10 mouse cellular contexts compared by ENCODE assay signal in the genomic region with DNA sequence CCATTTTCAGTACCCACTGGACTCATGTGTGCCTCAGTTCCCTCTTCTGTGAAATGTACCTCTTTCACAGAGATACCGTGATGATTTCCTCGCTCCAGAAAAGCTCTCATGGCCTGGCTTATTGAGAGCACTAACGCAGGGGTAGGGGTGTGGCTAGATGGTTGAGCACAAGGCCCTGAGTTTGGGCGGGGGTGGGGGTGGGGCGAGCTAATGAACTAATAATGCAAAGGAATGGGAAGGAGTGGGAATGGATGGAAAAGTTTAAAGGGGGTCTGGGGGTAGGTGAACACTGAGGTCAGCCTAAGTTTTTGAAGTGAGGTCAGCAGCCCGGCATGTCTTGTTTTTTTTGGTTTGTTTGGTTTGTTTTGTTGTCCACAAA.
DNase-seq lines count a peak whose midpoint lies in the region; ATAC-seq lines count a peak whose summit lies in the region.
"Had no signal": no experiment of that assay in that cellular context is flagged by ENCODE, and none has a peak within 500 bp of the region (broad histone marks: within the 10 kb centered on the region; RNA-seq: fewer than 3 reads in every experiment).

No protein-coding gene starts in this region.

- ATAC-seq in lung, embryonic 15.5 days (ENCODE audit: borderline replicate concordance, extremely low read depth, low FRiP score, low TSS enrichment), result peak; percentile 31; the same call in 1 of the 2 replicates
- peak; percentile 87 for ATAC-seq in forebrain, embryonic 11.5 days (replicated peaks; ENCODE audit: low FRiP score)
- no peak for ATAC-seq in limb, embryonic 15.5 days (ENCODE audit: insufficient number of reproducible peaks, low FRiP score, low TSS enrichment, low read depth)
- ATAC-seq in stomach, embryonic 15.5 days (ENCODE audit: insufficient read depth, low FRiP score, low read depth), result no peak
- ATAC-seq in activated CD4-positive, CD25-positive, alpha-beta regulatory T cell, adult 4 months, result no peak
- ATAC-seq: inflammation-experienced regulatory T-cells, adult 6 months had no signal

- H3K4me3 ChIP-seq in lung, embryonic 15.5 days, result peak overlapping the region; percentile 46
- peak overlapping the region; percentile 38 for H3K4me3 ChIP-seq in forebrain, embryonic 11.5 days (ENCODE audit: low read depth, low read length)
- peak overlapping the region; percentile 42 for H3K4me3 ChIP-seq in limb, embryonic 15.5 days
- H3K4me3 ChIP-seq in stomach, embryonic 15.5 days (replicated peaks), result peak overlapping the region; percentile 46

- H3K27ac ChIP-seq in lung, embryonic 15.5 days, result no peak overlapping the region
- peak overlapping the region; percentile 83 for H3K27ac ChIP-seq in forebrain, embryonic 11.5 days (ENCODE audit: low read depth, low read length)
- H3K27ac ChIP-seq in limb, embryonic 15.5 days, result no peak overlapping the region
- H3K27ac ChIP-seq in stomach, embryonic 15.5 days, result no peak overlapping the region

- no peaks in the 10 kb centered on the region for H3K9me3 ChIP-seq in lung, embryonic 15.5 days
- H3K9me3 ChIP-seq in forebrain, embryonic 11.5 days (ENCODE audit: control insufficient read depth, low read length), result no peaks in the 10 kb centered on the region; the same call in 1 of the 2 replicates
- H3K9me3 ChIP-seq in limb, embryonic 15.5 days, result no peaks in the 10 kb centered on the region
- no peaks in the 10 kb centered on the region for H3K9me3 ChIP-seq in stomach, embryonic 15.5 days

- DNase-seq in lung, postnatal 4 days, result no peak
- peak; percentile 61 for DNase-seq in forebrain, embryonic 11.5 days (ENCODE audit: low spot score)
- no peak for DNase-seq in spleen, adult 18-20 months
- no peak for DNase-seq in ovary, postnatal 36 days (ENCODE audit: low spot score)
- DNase-seq: thymus, postnatal 36 days had no signal

- WGBS in lung, embryonic 15.5 days, result 11% methylated on average over 6 of the region's 6 CpGs
- 1% methylated on average over 6 of the region's 6 CpGs for WGBS in forebrain, embryonic 11.5 days
- 8% methylated on average over 6 of the region's 6 CpGs for WGBS in limb, embryonic 15.5 days
- WGBS in stomach, embryonic 15.5 days, result 15% methylated on average over 6 of the region's 6 CpGs

- peak overlapping the region; percentile 89 for H3K4me2 ChIP-seq in lung, embryonic 15.5 days
- H3K4me2 ChIP-seq in forebrain, embryonic 11.5 days (ENCODE audit: low read depth, low read length, severe bottlenecking), result peak overlapping the region; percentile 77
- H3K4me2 ChIP-seq in limb, embryonic 15.5 days, result peak overlapping the region; percentile 85
- H3K4me2 ChIP-seq in stomach, embryonic 15.5 days, result peak overlapping the region; percentile 97

- H3K9ac ChIP-seq in lung, embryonic 15.5 days, result no peak overlapping the region; the same call in 1 of the 2 replicates
- H3K9ac ChIP-seq in forebrain, embryonic 11.5 days (ENCODE audit: low read length), result peak overlapping the region; percentile 68
- H3K9ac ChIP-seq in limb, embryonic 15.5 days, result peak overlapping the region; percentile 10; the same call in 1 of the 2 replicates
- no peak overlapping the region for H3K9ac ChIP-seq in stomach, embryonic 15.5 days

- H3K36me3 ChIP-seq in lung, embryonic 15.5 days, result no peaks in the 10 kb centered on the region
- H3K36me3 ChIP-seq in forebrain, embryonic 11.5 days (ENCODE audit: control insufficient read depth, insufficient read depth, low read length), result no peaks in the 10 kb centered on the region
- H3K36me3 ChIP-seq in limb, embryonic 15.5 days, result no peaks in the 10 kb centered on the region
- no peaks in the 10 kb centered on the region for H3K36me3 ChIP-seq in stomach, embryonic 15.5 days

- H3K27me3 ChIP-seq in lung, embryonic 15.5 days, result no peaks in the 10 kb centered on the region
- H3K27me3 ChIP-seq in forebrain, embryonic 11.5 days (ENCODE audit: control insufficient read depth, insufficient read depth, low read length), result no peaks in the 10 kb centered on the region
- H3K27me3 ChIP-seq in limb, embryonic 15.5 days, result 0 out of 2 replicates have a peak, but pooled peaks cover 6% of the 10 kb centered on the region
- H3K27me3 ChIP-seq in stomach, embryonic 15.5 days (replicated peaks), result no peaks in the 10 kb centered on the region

- H3K4me1 ChIP-seq in lung, embryonic 15.5 days, result peaks cover 3% of the 10 kb centered on the region; the same call in 1 of the 2 replicates
- H3K4me1 ChIP-seq in forebrain, embryonic 11.5 days (replicated peaks; ENCODE audit: control insufficient read depth, insufficient read depth, low read length), result peaks cover 10% of the 10 kb centered on the region; the same call in 1 of the 2 replicates
- peaks cover 8% of the 10 kb centered on the region; the same call in 1 of the 2 replicates for H3K4me1 ChIP-seq in limb, embryonic 15.5 days
- no peaks in the 10 kb centered on the region for H3K4me1 ChIP-seq in stomach, embryonic 15.5 days

Comparison
In these comparisons a context has a peak if more than half of its experiments do, and no peak if none do; other contexts are left out.
1. ATAC-seq: peak in lung, embryonic 15.5 days (single experiment) and forebrain, embryonic 11.5 days (single experiment); none in limb, embryonic 15.5 days (single experiment), stomach, embryonic 15.5 days (single experiment) and activated CD4-positive, CD25-positive, alpha-beta regulatory T cell, adult 4 months (single experiment).
2. H3K9ac ChIP-seq: peak in forebrain, embryonic 11.5 days (single experiment) and limb, embryonic 15.5 days (single experiment); none in lung, embryonic 15.5 days (single experiment) and stomach, embryonic 15.5 days (single experiment).
3. Peak in every context shown above with its lines, with median percentiles within 50 percentile points of each other: H3K4me2 ChIP-seq and H3K4me3 ChIP-seq.